Mouse (Mus musculus): ENCODE data around the gene Akr1b8. TPM values are rescaled to one million over a fixed set of nuclear protein-coding genes. Genes with fewer than 3 reads are reported as not detected.

Akr1b8 gene
- polyA plus RNA-seq, 1 experiment = 29.6 TPM

DNA sequence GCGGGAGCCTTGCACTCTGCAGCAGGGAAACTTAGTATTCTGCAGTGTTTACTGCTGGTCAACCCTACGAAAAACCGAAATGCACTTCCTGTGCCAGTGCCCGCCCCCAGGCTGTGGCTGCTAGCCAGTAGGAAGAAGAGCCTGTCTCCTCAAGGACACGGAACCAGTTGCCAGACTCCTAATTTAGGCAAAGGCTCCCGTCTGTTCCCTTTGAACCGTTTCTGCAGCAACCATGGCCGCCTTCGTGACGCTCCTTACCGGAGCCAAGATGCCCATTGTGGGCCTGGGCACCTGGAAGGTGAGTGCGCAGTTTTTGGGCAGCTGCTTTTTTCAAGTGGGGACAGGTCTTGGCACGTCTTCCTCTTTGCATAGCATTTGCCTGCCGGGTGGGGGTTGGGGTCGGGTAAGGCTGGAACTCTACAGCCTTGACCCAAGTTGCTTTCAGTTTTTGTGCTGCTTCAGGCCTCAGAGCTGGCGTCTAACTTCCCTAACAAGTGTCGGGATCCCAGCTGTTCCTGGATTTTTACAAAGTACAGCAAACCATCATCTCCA, 30.3 kb downstream of the Akr1b8 start, which contains the start of gene Akr1b10:
Gene Akr1b10 (plus strand): TSS at position 109 of the 552 bp plus-strand sequence.
- TF ChIP-seq CTCF (IDR thresholded peaks at IDR 0.05; ENCODE audit: control insufficient read depth, insufficient read depth, insufficient replicate concordance, low read depth, low read length) = no peak
- peak; percentile 40 for TF ChIP-seq POLR2A (IDR thresholded peaks at IDR 0.05; ENCODE audit: control insufficient read depth, low read depth, low read length)
- peak within 1 kb of the TSS; percentile 89 for H3K27ac ChIP-seq (ENCODE audit: control insufficient read depth, insufficient read depth, low read depth, low read length)
- H3K36me3 ChIP-seq (ENCODE audit: control insufficient read depth, insufficient read depth, low read length) = no peaks in the 10 kb centered on the region
- H3K4me3 ChIP-seq (ENCODE audit: control insufficient read depth, low read depth, low read length) = peak within 1 kb of the TSS; percentile 88
- H3K4me1 ChIP-seq (ENCODE audit: control insufficient read depth, insufficient read depth, low read length) = peaks cover 14% of the 10 kb centered on the region
- no peaks in the 10 kb centered on the region for H3K27me3 ChIP-seq (ENCODE audit: control insufficient read depth, insufficient read depth, low read length)

DNA sequence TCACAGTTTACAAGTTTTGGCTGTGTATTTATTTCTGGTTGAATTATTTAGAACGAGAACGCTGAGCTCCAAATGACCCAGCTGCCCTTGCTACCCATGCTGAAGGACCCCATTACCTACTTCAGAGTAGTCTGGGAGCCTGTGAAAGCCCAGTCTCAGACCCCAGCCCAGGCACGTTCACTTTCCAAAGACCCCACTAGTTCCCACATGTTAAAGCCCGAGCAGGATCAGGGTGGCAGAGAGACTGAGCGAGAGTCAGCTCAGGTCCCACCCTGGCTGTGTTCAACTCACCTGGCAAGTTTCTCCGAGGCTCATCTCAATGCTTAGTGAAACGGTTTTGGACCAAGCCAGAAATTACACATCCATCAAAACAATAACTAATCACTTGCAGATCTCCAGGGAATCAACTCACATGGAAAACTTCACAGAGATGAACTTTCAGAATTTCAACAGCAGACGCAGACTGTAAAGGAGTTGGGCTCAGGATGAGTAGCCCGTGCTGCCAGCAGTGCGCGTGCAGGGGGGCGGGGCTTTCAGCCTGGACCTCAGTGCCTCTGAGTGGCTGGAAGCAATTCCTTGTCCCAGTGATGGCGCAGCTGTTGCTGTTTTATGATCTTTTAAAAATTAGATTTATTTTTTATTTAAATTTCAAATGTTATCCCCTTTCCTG, 30.9 kb downstream of the Akr1b8 start:
- Histone ChIP-seq H3K4me3 (ENCODE audit: control insufficient read depth, low read depth, low read length) (peak overlapping the region; percentile 88), H3K27me3 (ENCODE audit: control insufficient read depth, insufficient read depth, low read length) (no peaks in the 10 kb centered on the region), H3K27ac (ENCODE audit: control insufficient read depth, insufficient read depth, low read depth, low read length) (peak overlapping the region; percentile 89), H3K4me1 (ENCODE audit: control insufficient read depth, insufficient read depth, low read length) (peaks cover 14% of the 10 kb centered on the region), H3K36me3 (ENCODE audit: control insufficient read depth, insufficient read depth, low read length) (no peaks in the 10 kb centered on the region)
- TF ChIP-seq POLR2A (IDR thresholded peaks at IDR 0.05; ENCODE audit: control insufficient read depth, low read depth, low read length) (no peak), CTCF (IDR thresholded peaks at IDR 0.05; ENCODE audit: control insufficient read depth, insufficient read depth, insufficient replicate concordance, low read depth, low read length) (no peak)

DNA sequence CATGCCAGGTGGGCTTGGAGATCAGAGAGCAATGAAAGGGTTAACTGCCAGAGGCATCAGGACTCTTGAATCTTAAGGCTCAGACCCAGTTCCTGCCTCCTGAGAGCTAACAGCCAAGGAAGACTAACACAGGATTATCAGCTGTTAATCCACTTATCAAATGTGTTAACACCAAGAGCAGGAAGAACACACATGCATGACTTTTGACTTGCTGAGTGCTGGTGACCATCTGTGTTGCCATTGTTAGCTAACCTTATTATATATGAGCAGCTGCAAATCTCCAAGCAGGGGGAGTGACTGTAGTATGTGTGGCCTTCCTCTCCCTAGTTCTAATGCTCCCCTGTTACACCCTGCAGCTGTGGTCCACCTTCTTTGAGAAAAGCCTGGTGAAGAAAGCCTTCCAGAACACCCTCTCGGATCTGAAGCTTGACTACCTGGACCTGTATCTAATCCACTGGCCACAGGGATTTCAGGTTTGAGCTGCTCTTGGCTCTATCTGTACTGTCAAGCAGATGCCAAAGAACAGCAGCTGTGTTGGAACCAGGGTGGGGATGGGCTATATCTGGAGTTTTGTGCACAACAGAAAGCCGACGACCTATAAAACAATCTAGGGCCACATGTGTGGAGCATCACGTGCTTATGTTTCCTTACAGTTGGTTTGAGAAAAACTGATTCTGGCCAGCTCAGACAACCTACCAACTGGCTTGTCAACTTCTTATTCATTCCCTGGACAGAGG, 34.7 kb downstream of the Akr1b8 start:
- no peaks in the 10 kb centered on the region for H3K36me3 ChIP-seq (ENCODE audit: control insufficient read depth, insufficient read depth, low read length)
- TF ChIP-seq CTCF (IDR thresholded peaks at IDR 0.05; ENCODE audit: control insufficient read depth, insufficient read depth, insufficient replicate concordance, low read depth, low read length) (no peak), POLR2A (IDR thresholded peaks at IDR 0.05; ENCODE audit: control insufficient read depth, low read depth, low read length) (no peak)
- peaks cover 10% of the 10 kb centered on the region for H3K4me1 ChIP-seq (ENCODE audit: control insufficient read depth, insufficient read depth, low read length)
- no peak overlapping the region for H3K4me3 ChIP-seq (ENCODE audit: control insufficient read depth, low read depth, low read length)
- H3K27ac ChIP-seq (ENCODE audit: control insufficient read depth, insufficient read depth, low read depth, low read length) = no peak overlapping the region
- no peaks in the 10 kb centered on the region for H3K27me3 ChIP-seq (ENCODE audit: control insufficient read depth, insufficient read depth, low read length)

DNA sequence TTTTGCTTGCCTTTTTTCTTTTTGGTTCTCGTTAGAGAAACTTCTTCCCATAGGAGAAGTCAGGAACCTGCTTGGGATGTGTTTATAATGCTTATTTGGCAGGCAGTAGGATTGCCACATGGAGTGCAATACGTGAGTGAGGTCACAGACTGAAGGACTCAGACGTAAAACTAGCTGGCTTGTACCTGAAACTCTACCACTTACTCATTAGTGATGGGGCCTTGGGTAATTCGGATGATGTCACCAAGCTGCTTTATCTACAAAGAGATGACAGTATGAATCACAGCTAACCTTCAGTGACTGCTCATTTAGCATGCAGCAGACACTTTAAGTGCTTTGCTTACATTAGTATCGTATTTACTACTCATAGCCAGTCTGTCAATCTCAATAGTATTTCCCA, 42.0 kb downstream of the Akr1b8 start:
- Histone ChIP-seq H3K27me3 (ENCODE audit: control insufficient read depth, insufficient read depth, low read length) (no peaks in the 10 kb centered on the region), H3K27ac (ENCODE audit: control insufficient read depth, insufficient read depth, low read depth, low read length) (no peak overlapping the region), H3K4me3 (ENCODE audit: control insufficient read depth, low read depth, low read length) (no peak overlapping the region), H3K4me1 (ENCODE audit: control insufficient read depth, insufficient read depth, low read length) (no peaks in the 10 kb centered on the region), H3K36me3 (ENCODE audit: control insufficient read depth, insufficient read depth, low read length) (no peaks in the 10 kb centered on the region)
- TF ChIP-seq POLR2A (IDR thresholded peaks at IDR 0.05; ENCODE audit: control insufficient read depth, low read depth, low read length) (no peak), CTCF (IDR thresholded peaks at IDR 0.05; ENCODE audit: control insufficient read depth, insufficient read depth, insufficient replicate concordance, low read depth, low read length) (no peak)

DNA sequence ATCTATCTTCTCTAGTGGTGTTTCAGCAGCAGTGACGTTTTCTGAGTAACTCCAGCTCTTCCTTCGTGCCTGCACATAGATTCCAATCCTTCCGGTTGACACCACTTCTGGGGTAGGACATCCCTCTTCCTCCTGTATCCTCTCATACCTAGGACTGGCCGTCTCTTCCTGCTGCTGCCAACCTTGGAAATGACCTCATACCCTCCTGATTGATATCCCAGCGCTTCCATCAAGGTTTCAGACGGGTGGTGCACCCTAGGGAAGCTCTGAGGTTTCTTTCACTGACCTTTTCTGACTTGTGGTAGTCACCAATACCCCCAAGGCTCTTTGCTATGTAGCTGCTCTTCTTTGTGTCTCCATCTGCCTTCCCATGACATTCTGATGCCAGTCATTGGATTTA, 44.5 kb downstream of the Akr1b8 start:
- Histone ChIP-seq H3K27me3 (ENCODE audit: control insufficient read depth, insufficient read depth, low read length) (no peaks in the 10 kb centered on the region), H3K4me3 (ENCODE audit: control insufficient read depth, low read depth, low read length) (no peak overlapping the region), H3K27ac (ENCODE audit: control insufficient read depth, insufficient read depth, low read depth, low read length) (no peak overlapping the region), H3K4me1 (ENCODE audit: control insufficient read depth, insufficient read depth, low read length) (no peaks in the 10 kb centered on the region), H3K36me3 (ENCODE audit: control insufficient read depth, insufficient read depth, low read length) (no peaks in the 10 kb centered on the region)
- TF ChIP-seq CTCF (IDR thresholded peaks at IDR 0.05; ENCODE audit: control insufficient read depth, insufficient read depth, insufficient replicate concordance, low read depth, low read length) (no peak), POLR2A (IDR thresholded peaks at IDR 0.05; ENCODE audit: control insufficient read depth, low read depth, low read length) (no peak)

DNA sequence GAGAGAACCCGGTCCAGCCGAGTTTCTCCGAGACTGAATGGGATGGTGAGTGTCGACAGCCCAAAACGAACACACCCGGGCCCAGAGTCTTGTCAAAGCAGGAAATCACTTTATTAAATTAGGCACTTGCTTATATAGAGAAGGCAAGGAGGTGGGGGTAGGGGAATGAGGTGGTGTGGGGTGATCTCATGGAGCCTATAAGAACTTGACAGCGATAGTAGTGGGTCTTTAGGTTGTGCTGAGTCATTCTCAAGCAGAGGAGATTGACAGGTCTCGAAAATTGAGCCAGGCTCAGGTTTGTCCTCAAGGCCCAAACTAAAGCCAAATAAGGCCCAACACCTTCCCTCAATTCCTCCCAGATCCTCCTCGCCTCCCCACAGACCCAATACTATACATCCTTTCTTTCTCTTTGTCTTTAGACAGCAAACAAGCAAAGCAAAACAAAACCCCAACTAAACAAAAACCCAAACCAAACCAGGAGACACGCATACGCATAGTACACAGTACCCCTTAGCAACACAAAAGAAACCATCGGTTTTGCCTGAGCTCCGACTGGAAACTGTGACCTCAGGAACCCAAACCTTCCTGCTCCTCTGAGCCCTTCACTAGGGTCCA, 45.8 kb downstream of the Akr1b8 start:
- TF ChIP-seq POLR2A (IDR thresholded peaks at IDR 0.05; ENCODE audit: control insufficient read depth, low read depth, low read length) (no peak), CTCF (IDR thresholded peaks at IDR 0.05; ENCODE audit: control insufficient read depth, insufficient read depth, insufficient replicate concordance, low read depth, low read length) (no peak)
- Histone ChIP-seq H3K27ac (ENCODE audit: control insufficient read depth, insufficient read depth, low read depth, low read length) (no peak overlapping the region), H3K36me3 (ENCODE audit: control insufficient read depth, insufficient read depth, low read length) (no peaks in the 10 kb centered on the region), H3K4me1 (ENCODE audit: control insufficient read depth, insufficient read depth, low read length) (no peaks in the 10 kb centered on the region), H3K27me3 (ENCODE audit: control insufficient read depth, insufficient read depth, low read length) (no peaks in the 10 kb centered on the region), H3K4me3 (ENCODE audit: control insufficient read depth, low read depth, low read length) (no peak overlapping the region)

DNA sequence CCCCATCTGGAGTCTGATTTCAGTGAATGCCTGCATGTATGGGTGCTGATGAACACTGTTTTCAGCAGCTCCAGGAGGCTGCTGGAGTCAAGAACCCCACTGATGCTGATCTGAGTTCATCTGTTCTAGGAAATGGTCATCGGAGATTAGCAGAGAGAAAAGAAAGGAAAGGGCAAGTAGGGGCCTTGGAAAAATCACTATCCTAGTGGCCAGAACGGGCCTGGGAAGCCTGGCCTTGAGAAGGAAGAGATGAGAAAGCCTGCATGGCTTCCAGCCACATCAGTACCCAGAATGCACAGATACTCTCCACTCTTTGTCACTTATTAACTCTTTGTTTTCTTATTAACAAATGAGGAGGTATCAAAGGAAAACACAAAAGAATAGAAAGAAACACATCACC, 46.8 kb downstream of the Akr1b8 start:
- Histone ChIP-seq H3K4me1 (ENCODE audit: control insufficient read depth, insufficient read depth, low read length) (no peaks in the 10 kb centered on the region), H3K27ac (ENCODE audit: control insufficient read depth, insufficient read depth, low read depth, low read length) (no peak overlapping the region), H3K4me3 (ENCODE audit: control insufficient read depth, low read depth, low read length) (no peak overlapping the region), H3K36me3 (ENCODE audit: control insufficient read depth, insufficient read depth, low read length) (no peaks in the 10 kb centered on the region), H3K27me3 (ENCODE audit: control insufficient read depth, insufficient read depth, low read length) (no peaks in the 10 kb centered on the region)
- TF ChIP-seq CTCF (IDR thresholded peaks at IDR 0.05; ENCODE audit: control insufficient read depth, insufficient read depth, insufficient replicate concordance, low read depth, low read length) (no peak), POLR2A (IDR thresholded peaks at IDR 0.05; ENCODE audit: control insufficient read depth, low read depth, low read length) (no peak)
